Comparison of ENCODE assay signal across 8 mouse cellular contexts in the genomic region with DNA sequence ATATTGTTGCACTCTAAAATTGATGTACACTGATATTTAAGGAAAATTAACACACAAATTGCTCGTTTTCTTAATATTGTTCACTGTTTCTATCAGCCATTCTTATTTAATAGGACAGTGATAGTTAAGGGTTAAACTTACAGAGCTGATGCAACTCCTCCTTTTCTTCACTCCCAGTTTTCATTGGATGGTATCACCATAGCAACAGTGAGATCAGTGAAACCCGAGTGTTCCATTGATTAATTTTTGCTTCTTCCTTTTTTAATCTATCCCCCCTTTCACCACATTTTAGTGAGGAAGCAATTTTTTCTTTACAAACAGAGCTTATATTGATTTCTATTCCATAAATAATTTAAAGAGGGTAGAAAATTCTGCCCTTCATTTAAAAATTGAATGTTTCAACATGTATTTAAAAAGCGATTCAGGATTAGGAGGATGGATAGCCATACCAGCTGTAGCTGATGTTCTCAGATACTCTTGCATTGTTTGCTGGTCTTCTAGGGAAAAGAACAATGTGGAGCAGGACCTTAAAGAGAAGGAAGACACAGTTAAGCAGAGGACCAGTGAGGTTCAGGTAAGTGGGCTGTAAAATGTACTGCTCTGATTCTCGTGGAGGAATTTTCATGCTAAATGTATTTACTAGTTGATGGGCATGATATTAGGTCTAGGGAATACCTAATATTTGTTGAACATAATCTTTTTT.
DNase-seq lines count a peak whose midpoint lies in the region; ATAC-seq lines count a peak whose summit lies in the region.

No protein-coding gene starts in this region.

- no peak for ATAC-seq in intestine, embryonic 15.5 days

- H3K36me3 ChIP-seq in embryonic facial prominence, embryonic 10.5 days (replicated peaks): peaks cover 3% of the 10 kb centered on the region; the same call in 1 of the 2 replicates
- no peaks in the 10 kb centered on the region for H3K36me3 ChIP-seq in intestine, embryonic 15.5 days

- no peaks in the 10 kb centered on the region for H3K9me3 ChIP-seq in embryonic facial prominence, embryonic 10.5 days
- no peaks in the 10 kb centered on the region for H3K9me3 ChIP-seq in intestine, embryonic 15.5 days

- H3K27me3 ChIP-seq in embryonic facial prominence, embryonic 10.5 days (replicated peaks; ENCODE audit: low read depth, poor library complexity, severe bottlenecking): no peaks in the 10 kb centered on the region
- H3K27me3 ChIP-seq in intestine, embryonic 15.5 days (replicated peaks): no peaks in the 10 kb centered on the region

- H3K4me1 ChIP-seq in embryonic facial prominence, embryonic 10.5 days: peaks cover 5% of the 10 kb centered on the region; the same call in 1 of the 2 replicates
- no peaks in the 10 kb centered on the region for H3K4me1 ChIP-seq in intestine, embryonic 15.5 days (replicated peaks)

- H3K4me2 ChIP-seq in intestine, embryonic 15.5 days (replicated peaks): no peak overlapping the region

- 54% methylated on average over 4 of the region's 4 CpGs for WGBS in embryonic facial prominence, embryonic 10.5 days
- 60% methylated on average over 4 of the region's 4 CpGs for WGBS in intestine, embryonic 15.5 days

- peak; percentile 57 for DNase-seq in right cerebral cortex, adult 18-20 months
- DNase-seq in right cerebral cortex, postnatal 4 days: no peak
- DNase-seq in embryonic facial prominence, embryonic 10.5 days (ENCODE audit: low spot score): no peak
- DNase-seq in layer of hippocampus, adult 9-11 months: peak; percentile 51
- peak; percentile 88 for DNase-seq in telencephalon, adult 2 months (ENCODE audit: low read depth, low spot score)
- DNase-seq in adrenal gland, postnatal 4 days (ENCODE audit: low spot score in 2 of 2): no peak
- no peak for DNase-seq in B cell, adult 2 months

- H3K4me3 ChIP-seq in embryonic facial prominence, embryonic 10.5 days: peak overlapping the region; percentile 35; the same call in 1 of the 2 replicates
- no peak overlapping the region for H3K4me3 ChIP-seq in intestine, embryonic 15.5 days (replicated peaks)

- no peak overlapping the region for H3K9ac ChIP-seq in intestine, embryonic 15.5 days

- H3K27ac ChIP-seq in embryonic facial prominence, embryonic 10.5 days (replicated peaks): no peak overlapping the region
- H3K27ac ChIP-seq in intestine, embryonic 15.5 days: no peak overlapping the region

Comparison
In these comparisons a context has a peak if more than half of its experiments do, and no peak if none do; other contexts are left out.
1. DNase-seq: peak in right cerebral cortex, adult 18-20 months (single experiment), layer of hippocampus, adult 9-11 months (single experiment) and telencephalon, adult 2 months (single experiment); none in right cerebral cortex, postnatal 4 days (single experiment), embryonic facial prominence, embryonic 10.5 days (single experiment), adrenal gland, postnatal 4 days (0 of 2) and B cell, adult 2 months (0 of 2).